Mouse (Mus musculus): Measurements from ENCODE around the gene Trp53bp2.

DNA sequence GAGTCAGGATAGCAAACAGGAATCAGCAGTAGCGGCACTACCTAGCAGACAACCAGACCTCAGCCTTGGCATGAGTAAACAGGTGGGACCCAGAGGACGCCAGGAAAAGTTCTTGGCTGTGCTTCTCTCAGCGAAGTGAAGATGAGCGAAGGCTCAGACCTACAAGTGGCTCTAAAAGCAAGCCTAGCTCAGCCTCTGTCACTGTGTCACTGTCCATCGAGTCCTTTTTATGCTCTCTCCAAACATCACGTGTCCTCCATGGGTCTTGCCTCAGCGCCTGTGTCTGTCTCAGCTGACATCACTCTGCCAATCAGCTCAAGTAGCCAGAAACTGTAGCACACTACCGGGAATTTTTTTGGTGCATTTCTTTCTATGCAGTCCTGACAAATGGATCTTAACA is 22.5 kb upstream of the Trp53bp2 start:
- TF ChIP-seq GATA1 (IDR thresholded peaks at IDR 0.05; ENCODE audit: borderline replicate concordance, low read length): no peak
- no peak for TF ChIP-seq FLI1 (IDR thresholded peaks at IDR 0.05; ENCODE audit: low read length)

Measured in megakaryocyte, embryonic 14.5 days (primary cell).